Mouse (Mus musculus) midbrain, embryonic 16.5 days (tissue): ENCODE data around the gene Dna2. TPM values are rescaled to one million over a fixed set of nuclear protein-coding genes. Genes with fewer than 3 reads are reported as not detected.

Source experiments
- ATAC-seq: fragments of 200-750 bp; cut with Nextera tagmentation; 2 replicates; pipeline ENCODE4 v1.8.0; 2017; ENCODE audit warnings: moderate TSS enrichment
- H3K27ac ChIP-seq: fragments of 300-500 bp; sonication (generic); 2 replicates; pipeline ENCODE4 v1.5.1; 2014; ENCODE audit warnings: mild to moderate bottlenecking, low read length, mixed read lengths
- H3K27me3 ChIP-seq: fragments of 300-500 bp; sonication (generic); 2 replicates; pipeline ENCODE4 v1.6.1; 2014; ENCODE audit warnings: low read depth, low read length, mixed read lengths; ENCODE audit not compliant: control insufficient read depth, insufficient read depth
- H3K36me3 ChIP-seq: fragments of 300-500 bp; sonication (generic); 2 replicates; pipeline ENCODE4 v1.6.1; 2014; ENCODE audit warnings: mild to moderate bottlenecking, low read length, moderate library complexity, mixed read lengths; ENCODE audit not compliant: control insufficient read depth, insufficient read depth
- H3K4me1 ChIP-seq: fragments of 300-500 bp; sonication (generic); 2 replicates; pipeline ENCODE4 v1.6.1; 2014; ENCODE audit warnings: mild to moderate bottlenecking, low read length, mixed read lengths; ENCODE audit not compliant: control insufficient read depth, insufficient read depth
- H3K4me2 ChIP-seq: fragments of 300-500 bp; sonication (generic); 2 replicates; pipeline ENCODE4 v1.6.1; 2014; ENCODE audit warnings: mild to moderate bottlenecking, low read length, mixed read lengths
- H3K4me3 ChIP-seq: fragments of 300-500 bp; sonication (generic); 2 replicates; pipeline ENCODE4 v1.5.1; 2014; ENCODE audit warnings: low read depth, mild to moderate bottlenecking, low read length, moderate library complexity, mixed read lengths
- H3K9ac ChIP-seq: fragments of 300-500 bp; sonication (generic); 2 replicates; pipeline ENCODE4 v1.6.1; 2014; ENCODE audit warnings: low read depth, low read length, mixed read lengths
- H3K9me3 ChIP-seq: fragments of 300-500 bp; sonication (generic); replicated peaks from 2 replicates; pipeline ENCODE4 v1.6.1; 2014; ENCODE audit warnings: mild to moderate bottlenecking, low read length, mixed read lengths; ENCODE audit not compliant: control insufficient read depth, poor library complexity, severe bottlenecking
- WGBS: fragments of 180-500 bp; shearing (Covaris S2); extraction: QIAGEN DNeasy Blood & Tissue Kit; methylation state at CpG from one replicate; pipeline ENCODE4 v1.1.7; 2014; 5-methylcytosine and 5-hydroxymethylcytosine counted together
- polyA plus RNA-seq: library from polyadenylated mRNA; unstranded; fragments of >200 nt; fragmentation: Nextera tagmentation; extraction: Ambion mirVana; gene quantifications from 2 replicates; pipeline ENCODE4 v1.2.1, GENCODE M21; 2015

Gene Dna2
- polyA plus RNA-seq, 1 experiment from 2014 or later = 3.5 TPM

DNA sequence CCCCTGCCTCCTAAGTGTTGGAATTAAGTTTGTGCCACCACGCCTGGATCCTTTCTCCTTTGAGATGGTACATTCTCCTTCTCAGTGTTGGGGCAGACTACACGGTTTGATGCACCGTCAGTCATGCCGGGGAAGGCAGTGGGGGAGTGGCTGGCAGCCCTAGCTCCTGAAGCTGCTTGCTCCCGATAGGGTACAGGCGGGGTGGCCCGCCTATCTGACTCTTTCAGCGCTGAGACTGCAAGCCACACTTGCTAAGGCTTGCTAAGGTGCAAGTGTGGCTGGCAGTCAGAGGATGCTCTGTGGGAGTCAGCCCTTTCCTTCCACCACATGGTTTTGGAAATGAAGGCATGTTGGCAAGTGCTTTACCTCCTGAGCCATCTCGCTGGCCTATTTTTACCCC lies 53.8 kb downstream of the Dna2 start:
- no peak for ATAC-seq
- Histone ChIP-seq H3K4me1 (no peaks in the 10 kb centered on the region), H3K27me3 (no peaks in the 10 kb centered on the region), H3K9me3 (no peaks in the 10 kb centered on the region), H3K36me3 (peaks cover 45% of the 10 kb centered on the region), H3K4me2 (no peak overlapping the region), H3K4me3 (no peak overlapping the region), H3K9ac (no peak overlapping the region), H3K27ac (no peak overlapping the region)
- WGBS = 61% methylated on average over 9 of the region's 9 CpGs

DNA sequence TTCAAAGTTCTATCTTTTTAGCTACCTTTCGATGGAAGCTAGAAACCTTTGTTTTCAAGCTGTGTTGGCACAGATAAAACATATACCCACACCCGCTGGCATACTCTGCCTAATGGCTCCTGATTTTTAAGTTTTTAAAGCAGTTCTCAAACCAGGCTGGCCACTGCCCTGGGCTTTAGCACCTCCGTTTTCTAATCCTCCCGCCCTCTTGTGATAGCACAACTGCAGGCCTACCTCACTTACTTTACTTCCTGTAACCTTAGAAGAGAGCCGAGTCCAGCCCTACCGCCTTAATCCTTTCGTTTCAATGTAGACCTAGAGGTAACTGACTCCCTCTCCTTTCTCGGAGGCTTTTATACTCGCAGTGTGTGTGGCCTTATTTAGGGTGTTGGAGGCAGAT lies 56.4 kb downstream of the Dna2 start:
- no peaks in the 10 kb centered on the region for H3K27me3 ChIP-seq
- H3K4me3 ChIP-seq = no peak overlapping the region
- no peak overlapping the region for H3K4me2 ChIP-seq
- H3K27ac ChIP-seq = no peak overlapping the region
- H3K9ac ChIP-seq = no peak overlapping the region
- H3K36me3 ChIP-seq = peaks cover 35% of the 10 kb centered on the region
- H3K4me1 ChIP-seq = no peaks in the 10 kb centered on the region
- 80% methylated on average over 9 of the region's 9 CpGs for WGBS
- no peaks in the 10 kb centered on the region for H3K9me3 ChIP-seq
- ATAC-seq = no peak

DNA sequence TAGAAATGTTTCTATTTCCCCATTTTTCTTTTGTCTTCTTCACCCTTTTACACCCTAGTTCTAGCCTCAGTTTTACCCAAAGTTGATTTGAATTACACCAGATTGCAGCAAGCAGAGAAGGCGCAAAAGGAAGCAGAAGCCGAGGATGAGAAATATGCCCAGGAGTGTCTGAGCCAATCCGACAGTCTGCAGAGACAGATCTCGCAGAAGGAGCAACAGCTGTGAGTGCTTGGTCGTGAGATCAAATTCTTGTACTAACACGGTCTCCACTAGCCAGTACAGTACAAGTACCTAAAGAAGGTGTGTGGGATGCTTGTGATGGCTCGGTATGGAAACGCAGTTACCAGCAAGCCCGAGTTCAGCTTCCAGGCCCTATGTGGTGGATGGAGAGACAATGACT lies 57.7 kb downstream of the Dna2 start:
- H3K36me3 ChIP-seq = peaks cover 35% of the 10 kb centered on the region
- 92% methylated on average over 9 of the region's 9 CpGs for WGBS
- no peak for ATAC-seq
- no peak overlapping the region for H3K9ac ChIP-seq
- no peak overlapping the region for H3K27ac ChIP-seq
- H3K9me3 ChIP-seq = no peaks in the 10 kb centered on the region
- no peak overlapping the region for H3K4me2 ChIP-seq
- no peaks in the 10 kb centered on the region for H3K4me1 ChIP-seq
- H3K27me3 ChIP-seq = no peaks in the 10 kb centered on the region
- H3K4me3 ChIP-seq = no peak overlapping the region

DNA sequence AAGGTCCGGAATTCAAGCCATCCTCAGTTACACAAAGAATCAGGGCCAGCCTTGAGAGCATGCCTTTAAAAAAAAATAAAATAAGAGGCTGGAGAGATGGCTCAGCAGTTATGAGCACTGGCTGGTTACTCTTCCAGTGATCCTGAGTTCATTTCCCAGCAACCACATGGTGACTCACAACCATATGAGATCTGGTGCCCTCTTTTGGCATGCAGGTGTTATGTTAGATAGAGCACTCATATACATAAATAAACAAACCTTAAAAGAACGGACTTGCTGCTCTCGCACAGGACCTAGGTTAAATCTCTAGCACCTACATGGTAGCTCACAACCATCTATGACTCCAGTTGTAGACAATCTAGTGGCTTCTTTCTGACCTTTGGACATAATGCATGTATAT lies 61.4 kb downstream of the Dna2 start:
- Histone ChIP-seq H3K36me3 (peaks cover 38% of the 10 kb centered on the region), H3K4me3 (no peak overlapping the region), H3K9ac (no peak overlapping the region), H3K4me2 (no peak overlapping the region), H3K27ac (no peak overlapping the region), H3K27me3 (no peaks in the 10 kb centered on the region), H3K4me1 (no peaks in the 10 kb centered on the region), H3K9me3 (no peaks in the 10 kb centered on the region)
- WGBS = 59% methylated on average over 3 of the region's 3 CpGs
- ATAC-seq = no peak

DNA sequence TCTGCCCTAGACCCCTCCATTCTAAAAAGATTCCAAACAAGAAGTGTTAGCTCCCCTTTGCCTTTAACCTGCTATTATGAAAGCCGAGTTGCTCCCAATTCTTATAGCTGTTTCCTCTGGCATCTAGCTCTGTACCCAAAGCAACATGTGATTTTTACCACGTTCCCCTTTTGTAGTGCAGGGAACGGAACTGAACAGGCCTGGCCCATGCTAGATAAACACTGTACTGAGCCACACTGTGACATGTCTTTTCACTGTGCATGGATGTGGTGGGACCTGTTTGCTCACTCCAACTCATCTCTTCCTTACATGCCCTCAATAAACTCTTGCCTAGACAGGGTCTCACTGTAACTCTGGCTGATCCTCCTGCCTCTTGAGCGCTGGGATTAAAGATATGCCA lies 63.4 kb downstream of the Dna2 start:
- H3K4me1 ChIP-seq = no peaks in the 10 kb centered on the region
- peak; percentile 37; the same call in 1 of the 2 replicates for ATAC-seq

DNA sequence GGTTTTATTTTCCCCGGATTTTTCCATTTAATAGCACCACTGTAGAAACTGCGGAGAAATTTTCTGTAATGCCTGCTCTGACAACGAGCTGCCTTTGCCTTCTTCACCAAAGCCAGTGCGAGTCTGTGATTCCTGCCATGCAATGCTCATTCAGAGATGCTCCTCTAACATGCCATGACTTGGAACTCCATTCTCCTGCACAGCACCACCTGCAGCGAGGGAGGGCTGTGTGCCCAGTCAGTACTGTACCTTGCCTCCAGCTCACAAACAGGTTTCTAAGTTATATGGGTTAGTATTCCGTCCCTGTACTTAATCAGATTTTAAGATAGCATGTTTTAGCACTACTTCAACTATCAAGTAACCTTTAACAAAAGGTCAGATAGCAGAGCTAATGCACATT lies 64.7 kb downstream of the Dna2 start:
- no peak for ATAC-seq
- peaks cover 38% of the 10 kb centered on the region for H3K36me3 ChIP-seq
- no peak overlapping the region for H3K9ac ChIP-seq
- H3K27ac ChIP-seq = no peak overlapping the region
- no peaks in the 10 kb centered on the region for H3K4me1 ChIP-seq
- H3K27me3 ChIP-seq = no peaks in the 10 kb centered on the region
- no peak overlapping the region for H3K4me3 ChIP-seq
- WGBS = 87% methylated on average over 6 of the region's 6 CpGs
- H3K4me2 ChIP-seq = no peak overlapping the region
- no peaks in the 10 kb centered on the region for H3K9me3 ChIP-seq

More for the DNA sequence above, 63.4 kb downstream of the Dna2 start:
- H3K4me2 ChIP-seq = no peak overlapping the region
- no peaks in the 10 kb centered on the region for H3K9me3 ChIP-seq
- no peaks in the 10 kb centered on the region for H3K27me3 ChIP-seq
- no peak overlapping the region for H3K9ac ChIP-seq
- 88% methylated on average over 4 of the region's 4 CpGs for WGBS
- no peak overlapping the region for H3K4me3 ChIP-seq
- H3K27ac ChIP-seq = no peak overlapping the region
- peaks cover 32% of the 10 kb centered on the region for H3K36me3 ChIP-seq

DNA sequence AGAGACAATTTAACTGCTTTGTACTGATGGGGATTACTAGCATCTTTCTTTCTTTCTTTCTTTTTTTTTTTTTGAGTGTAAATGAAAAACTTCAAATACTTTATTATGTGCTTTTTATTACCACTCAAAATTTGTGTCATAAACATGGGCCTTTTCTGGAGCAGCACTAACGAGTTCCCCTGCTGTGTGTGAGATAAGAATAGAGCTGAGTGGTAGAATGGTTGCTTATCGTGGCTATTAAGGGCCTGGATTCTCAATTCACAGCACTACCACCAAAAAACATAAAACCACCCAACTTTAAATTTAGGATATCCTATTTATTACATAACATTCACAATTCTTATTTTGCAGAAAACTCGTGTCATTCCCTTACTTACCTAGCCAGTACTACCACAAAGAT lies 66.7 kb downstream of the Dna2 start:
- Histone ChIP-seq H3K27me3 (no peaks in the 10 kb centered on the region), H3K4me2 (no peak overlapping the region), H3K36me3 (peaks cover 35% of the 10 kb centered on the region), H3K4me1 (no peaks in the 10 kb centered on the region; the same call in 1 of the 2 replicates), H3K27ac (no peak overlapping the region), H3K9ac (no peak overlapping the region), H3K9me3 (no peaks in the 10 kb centered on the region), H3K4me3 (no peak overlapping the region)
- no peak for ATAC-seq
- 78% methylated on average over 3 of the region's 3 CpGs for WGBS

DNA sequence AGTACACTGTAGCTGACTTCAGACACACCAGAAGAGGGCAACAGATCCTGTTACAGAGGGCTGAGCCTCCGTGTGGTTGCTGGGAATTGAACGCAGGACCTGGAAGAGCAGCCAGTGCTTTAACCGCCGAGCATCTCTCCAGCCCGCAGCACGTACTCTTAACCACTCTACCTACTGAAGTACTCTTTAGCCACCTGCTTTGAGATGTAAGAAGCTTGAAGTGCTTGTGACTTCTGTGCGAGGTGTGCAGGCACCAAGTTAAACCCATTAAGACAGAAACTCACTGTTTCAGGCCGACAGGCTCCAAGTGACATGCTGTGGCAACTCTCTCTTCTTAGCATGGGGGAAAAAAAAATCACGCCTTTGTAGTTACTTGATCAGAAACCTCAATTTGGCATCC lies 67.3 kb downstream of the Dna2 start:
- Histone ChIP-seq H3K36me3 (peaks cover 35% of the 10 kb centered on the region), H3K9me3 (no peaks in the 10 kb centered on the region)
- 80% methylated on average over 9 of the region's 9 CpGs for WGBS

DNA sequence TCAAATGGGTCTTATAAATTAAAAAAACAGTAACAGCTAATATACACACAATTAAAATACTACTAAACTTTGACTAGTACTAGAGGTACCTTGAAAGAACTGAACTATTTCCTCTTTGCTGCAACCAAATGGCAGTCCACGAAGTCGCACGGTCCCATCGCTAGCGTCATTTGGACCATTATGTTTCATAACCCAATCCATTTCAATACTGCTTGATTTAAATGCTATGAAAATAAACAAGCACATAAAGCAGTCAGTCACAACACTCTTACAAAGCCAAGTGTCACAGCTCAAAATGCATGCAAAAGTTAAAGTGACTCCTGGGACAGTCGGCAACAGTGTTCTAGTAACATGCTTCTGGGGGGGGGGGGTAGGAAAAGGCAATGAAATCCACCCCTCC lies 72.5 kb downstream of the Dna2 start:
- ATAC-seq = no peak
- 80% methylated on average over 6 of the region's 6 CpGs for WGBS
- Histone ChIP-seq H3K27me3 (no peaks in the 10 kb centered on the region), H3K4me1 (peaks cover 31% of the 10 kb centered on the region), H3K27ac (no peak overlapping the region), H3K4me2 (no peak overlapping the region), H3K4me3 (no peak overlapping the region), H3K9me3 (no peaks in the 10 kb centered on the region), H3K9ac (no peak overlapping the region), H3K36me3 (peaks cover 11% of the 10 kb centered on the region)

More for the DNA sequence above, 67.3 kb downstream of the Dna2 start:
- Histone ChIP-seq H3K4me2 (no peak overlapping the region), H3K27me3 (no peaks in the 10 kb centered on the region), H3K27ac (no peak overlapping the region), H3K4me1 (peaks cover 4% of the 10 kb centered on the region), H3K4me3 (no peak overlapping the region), H3K9ac (no peak overlapping the region)
- ATAC-seq = no peak
